Mouse (Mus musculus) small intestine, adult 2 months (tissue): ENCODE data around the gene Taf1. TPM values are rescaled to one million over a fixed set of nuclear protein-coding genes. Genes with fewer than 3 reads are reported as not detected.

Experiments
- H3K27ac ChIP-seq: fragments of 200-500 bp; 2 replicates; pipeline ENCODE4 v1.5.1; 2012; ENCODE audit warnings: low read depth, low read length, control low read depth, inconsistent platforms; ENCODE audit not compliant: insufficient read depth
- H3K27me3 ChIP-seq: fragments of 200-500 bp; 2 replicates; pipeline ENCODE4 v1.6.1; 2012; ENCODE audit warnings: mild to moderate bottlenecking, moderate library complexity, low read length, inconsistent platforms; ENCODE audit not compliant: control insufficient read depth, insufficient read depth
- H3K36me3 ChIP-seq: fragments of 200-500 bp; 2 replicates; pipeline ENCODE4 v1.6.1; 2012; ENCODE audit warnings: mild to moderate bottlenecking, low read length, control low read depth, inconsistent platforms; ENCODE audit not compliant: control insufficient read depth, insufficient read depth
- H3K4me1 ChIP-seq: fragments of 200-500 bp; 2 replicates; pipeline ENCODE4 v1.6.1; 2012; ENCODE audit warnings: low read length, inconsistent platforms, mixed read lengths; ENCODE audit not compliant: control insufficient read depth, insufficient read depth, insufficient read length
- H3K4me3 ChIP-seq: fragments of 200-500 bp; 2 replicates; pipeline ENCODE4 v1.5.1; 2012; ENCODE audit warnings: low read depth, mild to moderate bottlenecking, control low read depth, inconsistent platforms, low read length, moderate library complexity
- CTCF ChIP-seq: fragments of 200-500 bp; IDR thresholded peaks from 2 replicates; pipeline ENCODE4 v1.5.1; 2012; ENCODE audit warnings: low read depth, mild to moderate bottlenecking, control low read depth, inconsistent platforms, low read length, moderate library complexity, mixed read lengths; ENCODE audit not compliant: insufficient replicate concordance, insufficient read length; ENCODE audit errors: extremely low read depth
- POLR2A ChIP-seq: fragments of 200-500 bp; IDR thresholded peaks from 2 replicates; pipeline ENCODE4 v1.6.1; 2012; ENCODE audit warnings: low read depth, mild to moderate bottlenecking, control low read depth, inconsistent platforms, low read length, moderate library complexity
- WGBS: fragments of 180-500 bp; shearing (Covaris S2); methylation state at CpG from one replicate; pipeline ENCODE4 v1.1.7; 2018; 5-methylcytosine and 5-hydroxymethylcytosine counted together
- polyA plus RNA-seq: library from polyadenylated mRNA; depleted of rRNA; stranded (reverse); fragments of >200 nt; gene quantifications from 2 replicates; pipeline ENCODE4 v1.2.3, GENCODE M21; 2012; rRNA removed

Gene Taf1
- polyA plus RNA-seq, 1 experiment: 2.0 TPM

DNA sequence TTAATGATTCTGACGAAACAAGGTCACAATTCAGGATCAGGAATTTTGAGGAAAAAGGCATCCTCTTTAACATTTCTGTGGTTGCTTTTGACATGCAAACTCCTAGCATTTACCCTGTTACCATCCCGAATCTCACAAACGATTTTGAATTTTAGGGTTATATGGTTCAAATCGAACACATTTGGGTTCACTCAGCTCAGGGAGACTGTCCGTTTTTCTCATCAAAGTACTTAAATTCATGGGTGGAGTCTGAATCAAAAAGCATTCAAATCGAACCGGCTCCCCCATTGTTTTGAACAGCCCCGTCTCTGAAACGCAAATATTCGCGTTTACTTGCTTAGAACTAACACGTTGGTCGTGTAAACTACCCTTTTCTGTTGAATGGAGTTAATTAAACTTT lies 106.8 kb downstream of the Taf1 start:
- Histone ChIP-seq H3K4me1 (0 out of 2 replicates have a peak, but pooled peaks cover 2% of the 10 kb centered on the region), H3K36me3 (peaks cover 9% of the 10 kb centered on the region), H3K4me3 (peak overlapping the region; percentile 21; the same call in 1 of the 2 replicates), H3K27me3 (no peaks in the 10 kb centered on the region), H3K27ac (peak overlapping the region; percentile 96)
- TF ChIP-seq CTCF (no peak), POLR2A (no peak)
- WGBS: 13% methylated on average over 13 of the region's 13 CpGs

GRCm38 (mm10) chrX:101639741-101640166 lies 107.2 kb downstream of the Taf1 start, which contains the start of gene Ogt:
Gene Ogt (plus strand): TSS chrX:101640060.
- WGBS: 11% methylated on average over 24 of the region's 24 CpGs
- Histone ChIP-seq H3K4me3 (peak within 1 kb of the TSS; percentile 97), H3K4me1 (0 out of 2 replicates have a peak, but pooled peaks cover 2% of the 10 kb centered on the region), H3K27ac (peak within 1 kb of the TSS; percentile 96), H3K27me3 (no peaks in the 10 kb centered on the region), H3K36me3 (peaks cover 9% of the 10 kb centered on the region)
- TF ChIP-seq POLR2A (peak; percentile 55; the same call in 1 of the 2 replicates), CTCF (no peak)

DNA sequence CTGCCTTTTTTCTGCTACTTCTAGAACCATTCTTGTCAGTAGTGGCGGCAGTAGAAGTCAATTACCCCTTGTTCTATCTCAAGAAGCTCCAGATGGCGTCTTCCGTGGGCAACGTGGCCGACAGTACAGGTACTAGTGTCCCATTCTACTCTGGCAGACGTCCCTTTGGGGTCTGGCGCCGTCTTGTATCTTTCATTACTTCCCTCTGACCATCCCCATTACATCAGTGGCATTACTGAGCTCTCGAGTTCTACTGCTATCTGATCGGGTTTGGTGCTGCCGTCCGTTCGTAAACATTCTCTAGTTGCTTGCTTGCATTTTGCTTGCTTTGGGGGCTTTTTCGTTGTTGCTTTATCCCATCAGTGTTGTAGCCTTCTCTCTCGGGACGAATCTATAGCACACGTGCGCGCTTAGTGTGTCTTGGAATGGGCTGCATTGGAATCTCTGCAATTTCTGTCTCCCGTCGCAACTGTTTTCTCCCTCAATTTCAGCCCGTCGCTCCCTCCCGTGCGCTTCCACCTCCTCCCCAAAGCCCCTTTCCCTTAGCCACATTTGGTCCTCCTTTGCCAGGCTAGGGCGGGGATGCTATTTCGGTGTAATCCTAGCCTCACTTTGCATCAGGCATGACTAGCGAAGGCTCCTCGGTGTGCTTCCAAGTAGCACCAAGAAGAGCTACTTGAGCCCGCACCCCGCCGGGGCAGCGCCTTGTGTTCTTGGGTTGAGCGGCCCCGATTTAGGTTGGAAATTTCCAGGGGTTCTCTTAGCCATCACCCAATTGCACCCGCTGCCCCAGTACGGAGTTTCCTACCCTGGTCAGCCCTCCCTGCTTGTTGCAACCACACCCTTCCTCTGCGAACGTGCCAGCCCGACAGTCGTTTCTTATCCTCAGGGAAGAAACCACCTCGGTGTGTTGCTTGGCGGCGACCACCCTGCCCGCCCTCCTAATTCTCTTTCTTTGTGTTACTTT lies 107.9 kb downstream of the Taf1 start:
- 11% methylated on average over 45 of the region's 45 CpGs for WGBS
- Histone ChIP-seq H3K27ac (peak overlapping the region; percentile 90), H3K36me3 (peaks cover 11% of the 10 kb centered on the region), H3K4me1 (0 out of 2 replicates have a peak, but pooled peaks cover 2% of the 10 kb centered on the region), H3K27me3 (no peaks in the 10 kb centered on the region), H3K4me3 (peak overlapping the region; percentile 97)
- TF ChIP-seq CTCF: no peak
- no peak; the same call in 1 of the 2 replicates for TF ChIP-seq POLR2A

DNA sequence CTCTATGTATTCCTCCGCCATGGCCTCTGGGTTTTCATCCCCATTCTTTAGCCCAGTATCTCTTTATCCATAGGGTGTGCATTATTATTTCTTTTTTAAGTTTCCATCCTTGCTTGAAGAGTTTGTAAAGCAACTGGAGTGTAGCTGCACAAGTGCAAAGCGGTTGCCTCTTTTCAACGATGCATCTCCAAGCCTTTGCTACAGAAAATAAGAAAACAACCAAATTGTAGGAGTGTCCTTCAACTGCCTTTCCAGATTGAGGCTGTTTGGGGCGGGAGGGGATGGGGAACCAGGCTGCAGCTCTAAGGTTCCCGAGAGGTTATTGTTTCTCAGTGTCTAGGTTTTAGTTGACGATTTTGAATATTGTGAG lies 108.6 kb downstream of the Taf1 start:
- peak overlapping the region; percentile 90; the same call in 1 of the 2 replicates for H3K27ac ChIP-seq
- peaks cover 11% of the 10 kb centered on the region for H3K36me3 ChIP-seq
- H3K4me3 ChIP-seq: peak overlapping the region; percentile 97
- TF ChIP-seq CTCF (no peak), POLR2A (no peak)
- 0 out of 2 replicates have a peak, but pooled peaks cover 2% of the 10 kb centered on the region for H3K4me1 ChIP-seq
- 7% methylated on average over 6 of the region's 6 CpGs for WGBS
- H3K27me3 ChIP-seq: no peaks in the 10 kb centered on the region

DNA sequence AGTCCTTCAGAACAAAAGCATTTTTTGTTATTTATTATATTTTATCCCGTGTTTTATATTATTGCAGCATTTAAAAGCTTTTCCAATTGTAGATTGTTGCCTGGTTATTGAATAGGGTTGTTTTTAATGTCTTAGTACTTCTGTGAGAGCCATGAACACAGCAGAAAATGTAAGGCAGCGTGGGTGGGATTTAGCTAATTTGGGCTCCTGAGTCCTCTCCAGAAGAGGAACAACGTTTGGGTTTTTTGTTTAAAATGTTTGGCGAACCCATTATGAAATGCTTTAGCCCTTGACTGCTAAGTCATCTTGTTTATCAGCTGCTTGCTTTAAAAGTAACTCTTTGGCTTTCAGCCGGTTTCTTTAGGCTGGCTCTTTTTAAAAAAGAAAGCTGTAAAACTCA lies 109.6 kb downstream of the Taf1 start:
- TF ChIP-seq POLR2A (no peak), CTCF (no peak)
- H3K36me3 ChIP-seq: peaks cover 12% of the 10 kb centered on the region
- no peaks in the 10 kb centered on the region for H3K4me1 ChIP-seq
- no peak overlapping the region for H3K4me3 ChIP-seq
- 14% methylated on average over 5 of the region's 5 CpGs for WGBS
- no peak overlapping the region for H3K27ac ChIP-seq
- no peaks in the 10 kb centered on the region for H3K27me3 ChIP-seq

DNA sequence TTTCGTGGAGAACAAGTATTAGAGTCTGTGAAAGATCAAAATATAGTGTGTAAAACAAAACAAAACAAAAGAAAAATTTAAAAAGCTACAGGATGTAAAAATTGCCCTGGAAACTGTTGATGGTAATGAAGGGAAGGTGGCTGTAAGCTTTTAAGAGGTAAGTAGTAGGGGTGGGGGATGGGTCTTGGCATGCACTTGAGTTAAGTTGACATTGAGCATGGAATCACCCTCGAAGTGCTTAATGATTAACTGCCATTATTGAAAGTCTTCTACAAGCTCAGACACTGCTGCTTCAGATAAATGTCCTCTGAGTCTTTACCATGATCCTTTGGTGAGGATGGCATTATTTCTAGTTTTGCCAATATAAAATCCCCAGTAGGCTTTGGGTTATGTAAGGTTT lies 112.8 kb downstream of the Taf1 start:
- no peaks in the 10 kb centered on the region for H3K27me3 ChIP-seq
- no peaks in the 10 kb centered on the region for H3K4me1 ChIP-seq
- TF ChIP-seq POLR2A: no peak
- TF ChIP-seq CTCF: no peak
- no peak overlapping the region for H3K27ac ChIP-seq
- 36% methylated on average over 2 of the region's 2 CpGs for WGBS
- H3K36me3 ChIP-seq: peaks cover 18% of the 10 kb centered on the region
- H3K4me3 ChIP-seq: no peak overlapping the region

GRCm38 (mm10) chrX:101646621-101647020 lies 114.1 kb downstream of the Taf1 start:
- no peak overlapping the region for H3K27ac ChIP-seq
- H3K4me3 ChIP-seq: no peak overlapping the region
- WGBS: 31% methylated on average over 5 of the region's 5 CpGs
- peaks cover 24% of the 10 kb centered on the region for H3K36me3 ChIP-seq
- no peaks in the 10 kb centered on the region for H3K4me1 ChIP-seq
- H3K27me3 ChIP-seq: no peaks in the 10 kb centered on the region
- TF ChIP-seq POLR2A (no peak), CTCF (no peak)

Other genes with a start within 250 kb of the Taf1 start
- 0.04 and 0.06 TPM in 2 replicates for gene Nlgn3, start 233.6 kb upstream of the Taf1 start, polyA plus RNA-seq
- gene Gjb1, start 156.4 kb upstream of the Taf1 start, polyA plus RNA-seq: 88.8 and 125 TPM in 2 replicates
- 8.0 and 11.8 TPM in 2 replicates for gene Zmym3, start 111.9 kb upstream of the Taf1 start, polyA plus RNA-seq
- 20.7 and 47.5 TPM in 2 replicates for gene Nono, start 103.4 kb upstream of the Taf1 start, polyA plus RNA-seq
- 0.20 TPM in 1 of 2 replicates, not detected in the other for gene Itgb1bp2, start 83.6 kb upstream of the Taf1 start, polyA plus RNA-seq
- 11.1 and 19.8 TPM in 2 replicates for gene Ogt, start 107.3 kb downstream of the Taf1 start, polyA plus RNA-seq
- 6.7 and 7.4 TPM in 2 replicates for gene Cxcr3, start 201.5 kb downstream of the Taf1 start, polyA plus RNA-seq